Mouse (Mus musculus) frontal cortex, adult (tissue): ENCODE measurements around the gene Ngdn.
"Not testable (repeated sequence)": the region's sequence is repeated elsewhere in the genome, so short reads cannot be mapped to it uniquely, and the experiment has no call there.

Experiments
- ATAC-seq: cut with Nextera tagmentation; 2 replicates; pipeline ENCODE4 v1.9.2; 2017; ENCODE audit warnings: mild to moderate bottlenecking, moderate library complexity, mixed read lengths; ENCODE audit not compliant: low TSS enrichment

Gene Ngdn

DNA sequence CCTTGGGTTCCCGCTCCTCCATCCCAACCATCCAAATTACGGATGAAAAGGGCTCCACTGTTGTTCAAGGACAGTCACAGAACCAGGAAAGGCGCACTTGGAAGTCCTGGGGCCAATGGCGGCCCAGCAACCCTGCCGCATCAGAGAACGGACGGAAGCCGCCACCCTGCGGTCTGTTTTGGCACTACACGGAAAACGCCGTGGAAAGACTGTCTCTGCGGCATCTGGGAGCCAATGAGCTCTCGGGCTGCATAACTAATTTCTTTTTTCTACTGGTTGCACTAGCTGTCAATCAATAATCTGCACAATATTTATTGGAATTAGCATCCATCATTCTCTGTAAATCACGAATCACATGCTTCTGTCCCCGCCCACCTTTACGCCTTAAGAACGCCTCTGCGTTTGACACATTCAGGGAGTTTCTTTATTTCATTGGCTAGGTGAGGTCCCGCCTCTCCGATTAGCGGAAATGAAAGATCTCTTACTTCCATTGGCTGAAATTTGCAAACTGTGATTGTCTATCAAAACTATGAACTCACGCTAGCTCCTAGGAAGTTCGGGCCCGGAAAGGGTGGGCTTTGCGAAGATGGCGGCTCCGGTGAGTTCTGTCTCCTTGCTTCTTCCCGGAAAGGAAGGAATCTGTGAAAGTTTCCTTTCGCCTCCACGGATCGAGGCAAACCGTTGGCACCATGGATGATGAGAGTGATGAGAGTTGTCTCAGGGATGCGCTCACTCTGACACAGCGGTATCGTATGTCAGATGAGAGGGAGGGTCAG lies at the start of gene Ngdn:
Gene Ngdn (plus strand): TSS at position 464 of the 776 bp plus-strand sequence.
- ATAC-seq: peak; percentile 89

DNA sequence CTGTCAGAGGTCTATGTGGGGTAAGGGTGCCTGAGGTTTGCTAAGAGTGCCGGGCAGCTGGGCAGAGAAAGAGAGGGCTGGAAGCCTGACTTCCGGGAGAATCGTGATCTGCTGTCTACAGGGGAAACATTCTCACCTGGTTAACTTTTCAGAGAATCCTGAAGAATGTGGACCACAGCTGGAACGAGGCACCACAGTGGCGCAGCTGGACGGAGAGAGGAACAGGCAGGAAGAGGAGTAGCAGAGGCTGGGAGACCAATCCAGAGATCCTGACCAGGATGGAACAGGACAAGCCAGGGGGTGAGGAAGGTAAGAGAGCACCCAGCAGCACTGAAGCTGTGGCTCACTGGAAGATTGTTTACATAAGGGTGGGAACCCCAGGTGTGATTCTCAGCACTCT lies 49.6 kb upstream of the Ngdn start:
- ATAC-seq: no peak

DNA sequence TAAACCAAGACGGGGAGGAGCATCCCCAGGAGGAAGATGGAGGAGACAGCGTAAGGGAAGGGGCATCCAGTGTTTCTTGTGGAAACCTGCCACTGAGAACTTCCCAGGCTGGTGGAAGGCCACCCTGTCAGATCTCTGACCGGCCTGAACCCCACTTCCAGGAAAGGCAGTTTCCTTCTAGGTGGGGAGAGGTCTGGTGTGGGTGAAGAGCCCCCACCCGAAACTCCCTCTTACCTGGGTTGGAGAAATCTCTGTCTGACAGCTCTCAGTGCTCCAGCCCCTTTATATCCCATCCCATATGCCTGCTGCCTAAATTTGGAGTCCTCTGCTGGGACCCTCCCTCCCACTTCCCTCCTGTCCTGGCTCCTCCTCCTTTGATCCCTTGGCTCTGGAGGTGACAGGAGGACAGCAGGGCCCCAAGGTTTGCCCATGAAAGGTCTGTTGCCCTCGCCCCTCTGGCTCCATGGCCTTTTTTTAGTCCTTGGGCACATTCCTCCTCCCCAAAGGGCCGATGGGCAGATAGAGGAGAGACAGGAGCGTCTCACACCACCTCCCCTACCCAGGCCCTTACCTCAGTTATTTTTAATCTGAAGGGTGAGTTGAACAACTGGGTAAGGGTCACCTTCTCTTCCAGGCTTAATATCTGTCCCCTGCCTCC lies 48.8 kb upstream of the Ngdn start, which contains the start of gene Myh6:
Gene Myh6 (minus strand): TSS at position 608 of the 658 bp plus-strand sequence.
- ATAC-seq: no peak

DNA sequence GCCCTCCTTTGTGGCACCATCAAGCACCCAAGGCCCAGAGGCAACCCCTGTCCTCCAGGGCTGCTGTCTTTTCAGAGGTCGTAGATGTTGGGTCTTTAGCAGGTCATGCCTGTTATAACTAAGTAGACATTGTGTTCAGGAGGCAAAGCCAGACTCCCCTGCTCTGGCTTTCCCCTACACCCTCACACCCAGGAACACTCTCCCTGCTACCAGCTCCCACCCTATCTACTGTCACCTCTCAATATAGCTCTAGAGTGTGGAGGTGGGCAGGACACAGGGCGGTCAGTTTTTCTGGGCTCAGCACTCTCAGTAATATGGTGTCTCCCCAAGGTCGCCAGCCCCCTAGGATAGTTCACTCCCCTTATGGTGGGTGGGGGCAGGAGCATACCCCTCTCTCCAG lies 47.4 kb upstream of the Ngdn start:
- ATAC-seq: no peak

DNA sequence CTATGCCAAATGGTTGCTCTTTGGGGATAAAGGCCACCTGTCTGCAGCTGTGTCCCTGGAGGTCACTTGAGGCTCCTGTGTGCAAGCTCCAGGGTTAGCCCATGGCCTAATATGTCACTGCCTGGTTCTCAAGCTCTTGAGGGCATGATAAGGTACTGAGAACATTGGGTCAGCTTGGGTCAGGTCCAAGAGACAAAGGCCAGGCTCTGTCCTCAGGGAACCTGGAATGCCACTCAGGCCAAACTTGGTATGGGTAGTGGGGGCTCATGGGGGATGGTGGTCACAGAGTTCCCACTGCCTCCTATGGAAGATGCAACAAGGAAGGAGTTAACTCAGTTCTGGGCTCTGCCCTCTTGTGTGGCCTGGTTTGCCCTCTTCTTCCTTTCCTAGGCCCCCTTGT lies 46.9 kb upstream of the Ngdn start:
- no peak for ATAC-seq

DNA sequence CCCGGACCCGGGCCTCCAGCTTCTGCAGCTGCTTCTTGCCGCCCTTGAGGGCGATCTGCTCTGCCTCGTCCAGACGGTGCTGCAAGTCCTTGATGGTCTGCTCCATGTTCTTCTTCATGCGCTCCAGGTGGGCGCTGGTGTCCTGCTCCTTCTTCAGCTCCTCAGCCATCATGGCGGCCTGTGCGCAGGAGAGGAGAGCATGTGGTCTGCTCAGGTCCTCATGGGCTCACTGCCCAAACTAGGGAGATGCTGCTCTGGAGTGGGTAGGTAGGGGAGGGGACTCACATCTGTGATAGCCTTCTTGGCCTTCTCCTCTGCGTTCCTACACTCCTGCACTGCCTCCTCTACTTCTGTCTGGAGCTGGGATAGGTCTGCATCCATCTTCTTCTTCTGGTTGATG lies 42.5 kb upstream of the Ngdn start:
- not testable (repeated sequence) for ATAC-seq

DNA sequence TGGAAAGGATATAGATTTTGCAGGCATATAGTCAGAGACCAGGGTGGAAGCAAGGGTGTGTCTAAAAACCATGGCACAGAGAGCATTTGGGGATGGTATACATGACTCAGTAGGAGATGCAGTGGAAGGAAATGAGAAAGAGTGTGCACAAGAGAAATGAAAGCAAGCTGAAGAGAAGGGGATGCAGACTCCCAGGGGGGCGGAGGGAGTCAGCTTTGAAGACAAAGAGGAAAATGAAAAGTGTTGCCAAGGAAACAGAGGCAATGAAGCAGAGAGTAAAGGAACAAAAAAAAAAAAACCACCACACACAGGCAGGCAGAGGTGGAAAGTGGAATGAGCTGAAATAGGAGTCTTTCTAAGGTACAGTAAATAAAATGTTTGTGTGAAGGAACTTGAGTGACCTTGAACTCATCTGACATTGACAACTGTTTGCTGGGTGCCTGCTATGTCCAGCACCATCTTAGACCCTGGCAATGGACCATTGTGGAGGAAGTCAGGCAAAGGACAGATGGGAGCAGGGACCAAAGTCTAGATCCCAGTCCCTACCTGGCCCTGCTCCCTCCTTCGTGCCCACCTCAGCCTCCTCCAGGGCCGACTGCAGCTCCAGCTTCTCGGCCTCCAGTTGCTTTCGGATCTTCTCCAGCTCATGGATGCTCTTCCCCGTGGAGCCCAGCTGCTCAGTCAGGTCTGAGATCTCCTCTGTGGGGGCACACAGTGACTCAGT lies 41.0 kb upstream of the Ngdn start:
- peak; percentile 67 for ATAC-seq

DNA sequence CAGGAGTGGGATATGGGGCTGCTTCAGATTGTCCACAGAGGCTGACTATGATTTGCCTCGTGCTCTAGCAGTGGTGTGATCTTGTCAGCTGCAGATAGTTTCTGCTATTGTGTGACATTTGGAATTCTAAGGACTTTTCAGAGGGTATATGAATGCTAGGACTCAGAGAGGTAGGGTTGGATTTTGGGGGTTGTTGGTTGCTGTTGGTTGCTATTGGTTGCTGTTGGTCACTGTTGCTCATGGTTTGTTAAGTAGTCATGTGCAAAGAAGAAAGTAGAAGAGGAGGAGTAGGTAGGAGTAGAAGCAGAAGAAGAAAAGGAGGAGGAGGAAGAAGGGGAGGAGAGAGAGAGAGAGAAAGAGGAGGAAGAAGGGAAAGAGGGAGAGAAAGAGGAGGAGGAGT lies 38.6 kb upstream of the Ngdn start, which contains the start of gene Gm17428:
Gene Gm17428 (plus strand): TSS at position 301 of the 400 bp plus-strand sequence.
- no peak for ATAC-seq

DNA sequence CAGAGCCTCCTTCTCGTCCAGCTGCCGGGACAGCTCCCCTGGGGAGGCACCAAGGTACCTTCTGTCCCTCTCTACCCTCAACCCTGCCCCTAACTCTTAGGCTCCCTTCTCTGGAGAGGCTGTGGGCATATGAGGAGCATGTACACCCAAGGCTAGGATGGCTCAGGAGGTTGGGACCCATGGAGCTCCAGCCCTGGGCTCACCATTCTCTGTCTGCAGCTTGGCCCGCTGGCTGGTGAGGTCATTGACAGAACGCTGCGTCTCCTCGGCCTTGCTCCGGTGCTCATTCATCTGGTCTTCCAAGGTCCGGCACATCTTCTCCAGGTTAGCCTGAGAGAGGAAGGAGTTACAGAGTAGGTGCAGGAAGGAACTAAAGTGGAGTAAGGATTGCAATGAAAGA lies 36.6 kb upstream of the Ngdn start:
- ATAC-seq: no peak

DNA sequence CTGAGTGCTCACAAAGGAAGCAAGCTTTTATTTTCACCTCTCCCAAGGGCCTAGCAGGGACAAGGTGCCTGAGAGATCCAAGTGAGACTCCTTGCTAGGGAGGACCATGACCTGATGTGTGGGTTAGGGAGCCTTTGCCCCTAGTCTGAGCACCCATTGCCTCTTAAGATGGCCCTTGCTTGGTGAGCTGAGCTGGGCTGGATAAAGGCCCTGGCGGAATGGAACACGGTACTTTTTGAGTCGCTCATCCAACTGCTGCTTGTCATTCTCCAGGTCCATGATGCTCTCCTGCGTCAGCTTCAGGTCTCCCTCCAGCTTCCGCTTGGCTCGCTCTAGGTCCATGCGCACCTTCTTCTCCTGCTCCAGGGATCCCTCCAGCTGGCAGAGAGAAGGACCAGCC lies 33.3 kb upstream of the Ngdn start:
- ATAC-seq: no peak

DNA sequence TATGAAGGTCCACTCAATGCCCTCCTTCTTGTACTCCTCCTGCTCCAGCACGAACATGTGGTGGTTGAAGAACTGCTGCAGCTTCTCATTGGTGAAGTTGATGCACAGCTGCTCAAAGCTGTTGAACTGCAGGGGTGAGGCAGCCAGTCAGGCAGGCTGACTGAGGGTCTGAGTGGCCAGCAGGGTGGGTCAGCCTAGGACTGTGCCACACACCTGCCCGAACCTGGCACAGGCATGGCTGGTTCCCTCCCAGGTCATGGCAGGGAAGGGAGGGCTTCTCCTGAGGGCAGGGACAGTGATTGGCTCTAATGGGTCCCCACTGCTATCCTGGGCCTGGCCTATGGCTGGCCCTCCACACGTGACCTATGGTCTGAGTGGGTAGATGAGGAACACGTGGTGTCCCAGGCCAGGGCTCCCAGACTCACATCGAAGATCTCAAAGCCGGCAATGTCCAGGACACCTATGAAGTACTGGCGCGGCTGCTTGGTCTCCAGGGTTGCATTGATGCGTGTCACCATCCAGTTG lies 26.8 kb upstream of the Ngdn start:
- not testable (repeated sequence) for ATAC-seq

DNA sequence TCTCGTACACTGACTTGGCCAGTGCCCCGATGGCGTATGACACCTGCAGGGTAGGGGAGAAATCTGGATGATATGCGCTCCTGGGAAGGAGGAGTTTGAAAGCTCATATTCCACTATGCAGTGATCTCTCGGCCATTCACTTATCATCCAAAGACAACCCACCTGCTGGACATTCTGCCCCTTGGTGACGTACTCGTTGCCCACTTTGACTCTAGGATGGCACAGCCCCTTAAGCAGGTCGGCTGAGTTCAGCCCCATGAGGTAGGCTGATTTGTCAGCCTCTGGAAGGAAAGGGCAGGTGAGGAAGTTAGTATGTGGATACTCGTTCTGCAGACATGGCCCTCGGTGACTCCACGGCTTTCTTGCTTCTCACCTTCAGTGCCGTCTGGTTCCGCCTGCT lies 26.4 kb upstream of the Ngdn start:
- ATAC-seq: no peak

DNA sequence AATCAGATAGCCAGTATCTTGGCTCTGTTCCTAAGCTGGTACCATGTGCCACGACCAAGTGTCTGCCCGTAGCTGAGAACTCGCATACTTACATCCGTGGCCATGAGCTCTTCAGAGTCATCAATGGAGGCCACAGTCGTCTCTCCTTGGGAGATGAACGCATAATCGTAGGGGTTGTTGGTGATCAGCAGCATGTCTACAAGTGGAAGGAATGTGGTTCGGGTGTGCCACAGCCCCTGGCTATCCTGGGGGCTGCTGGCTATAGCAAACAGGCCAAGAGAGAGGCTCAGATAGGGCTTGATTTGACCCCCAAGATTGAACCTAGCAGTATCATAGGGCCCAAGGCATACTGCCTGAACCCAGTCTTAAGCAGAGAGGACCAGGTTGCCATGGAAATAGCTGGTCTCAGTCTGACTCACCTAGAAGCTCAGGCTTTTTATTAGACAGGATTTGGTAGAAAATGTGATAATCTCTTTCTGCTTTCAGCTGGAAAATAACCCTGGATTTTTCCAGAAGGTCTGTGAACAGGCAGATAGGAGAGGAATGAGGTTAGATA lies 25.3 kb upstream of the Ngdn start:
- no peak for ATAC-seq

DNA sequence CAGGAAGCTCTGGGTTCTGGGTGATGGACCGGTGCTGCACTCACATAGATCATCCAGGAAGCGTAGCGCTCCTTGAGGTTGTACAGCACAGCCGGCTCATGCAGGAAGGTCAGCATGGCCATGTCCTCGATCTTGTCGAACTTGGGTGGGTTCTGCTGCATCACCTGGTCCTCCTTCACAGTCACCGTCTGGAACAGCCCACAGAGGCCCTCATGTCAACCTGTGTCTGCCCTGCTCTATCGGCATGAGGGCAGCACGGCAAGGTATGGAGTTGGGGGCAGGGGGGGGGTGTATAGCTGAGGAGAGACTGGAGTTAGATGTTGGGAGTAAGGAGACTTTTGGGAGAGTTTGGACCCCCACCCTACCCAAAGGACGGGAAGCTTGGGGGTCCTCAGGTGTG lies 23.1 kb upstream of the Ngdn start:
- no peak for ATAC-seq

DNA sequence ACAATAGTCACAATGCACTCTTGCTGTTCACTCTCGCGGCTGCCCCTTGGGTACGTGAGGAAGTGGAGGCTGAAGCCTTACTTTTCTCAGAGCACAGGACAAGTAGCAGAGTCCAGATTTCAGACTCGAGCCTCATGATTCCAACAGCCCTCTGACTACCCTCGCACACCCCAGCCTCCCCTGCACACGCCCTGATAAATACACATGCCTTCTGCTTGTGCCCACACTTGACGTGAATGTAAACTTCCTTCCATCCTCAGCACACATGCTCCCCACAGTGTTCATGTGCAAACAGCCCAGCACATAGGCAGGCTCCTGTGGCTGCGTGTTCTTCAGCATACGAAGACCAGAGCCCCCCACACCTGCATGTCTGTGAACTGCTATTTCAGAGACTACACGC lies 21.6 kb upstream of the Ngdn start:
- no peak for ATAC-seq

DNA sequence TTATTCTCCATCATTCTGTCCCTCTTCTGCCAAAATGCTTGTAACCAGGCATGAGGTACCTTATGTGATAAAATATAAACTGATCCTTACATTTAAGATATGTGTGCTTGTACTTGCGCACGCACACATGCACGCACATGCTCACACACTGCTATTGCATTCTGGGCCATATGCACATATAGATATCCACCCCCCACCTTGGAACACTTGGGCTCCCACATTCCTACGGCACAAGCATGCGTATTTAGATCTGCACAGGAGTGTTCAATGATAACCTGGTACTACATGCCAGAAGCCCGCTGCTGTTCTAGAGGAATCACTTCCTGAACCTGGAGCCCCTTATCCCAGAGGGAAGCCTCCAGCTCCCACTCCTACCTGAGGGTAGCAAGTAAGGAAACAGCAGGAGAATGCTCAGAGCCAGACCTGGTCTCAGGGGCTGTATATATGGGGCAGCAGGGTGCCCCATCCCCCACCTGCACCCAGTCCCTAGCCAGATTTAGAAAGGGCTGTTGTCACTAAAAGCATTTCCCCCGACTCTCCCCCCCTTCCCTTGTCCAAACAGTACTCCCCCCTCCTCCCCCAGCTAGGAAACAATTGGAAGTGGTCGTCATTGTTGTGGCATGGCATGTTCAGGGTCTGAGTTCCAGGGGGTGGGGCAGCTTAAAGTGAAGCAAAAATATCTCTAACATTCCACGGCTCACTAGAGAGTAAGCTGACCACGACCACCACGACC lies 21.0 kb upstream of the Ngdn start, which contains the start of gene Myh7:
Gene Myh7 (minus strand): TSS at position 491 of the 733 bp plus-strand sequence.
- peak; percentile 50; the same call in 1 of the 2 replicates for ATAC-seq

DNA sequence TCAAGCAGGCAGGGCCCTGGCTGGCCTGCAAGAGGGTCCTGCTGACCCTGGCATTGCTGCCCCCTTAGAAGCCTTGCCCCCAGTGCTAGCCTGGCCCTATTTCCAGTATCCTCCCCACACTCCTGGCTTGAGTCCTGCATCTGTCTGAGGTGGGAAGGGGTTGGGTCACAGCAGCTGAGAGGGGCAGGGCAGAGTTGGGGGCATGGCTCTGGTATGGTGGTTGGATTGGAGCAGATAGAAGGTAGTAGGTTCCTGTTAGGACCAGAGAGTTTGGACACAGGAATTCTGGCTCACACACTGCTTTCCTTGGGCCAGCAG lies 20.4 kb upstream of the Ngdn start:
- no peak for ATAC-seq

DNA sequence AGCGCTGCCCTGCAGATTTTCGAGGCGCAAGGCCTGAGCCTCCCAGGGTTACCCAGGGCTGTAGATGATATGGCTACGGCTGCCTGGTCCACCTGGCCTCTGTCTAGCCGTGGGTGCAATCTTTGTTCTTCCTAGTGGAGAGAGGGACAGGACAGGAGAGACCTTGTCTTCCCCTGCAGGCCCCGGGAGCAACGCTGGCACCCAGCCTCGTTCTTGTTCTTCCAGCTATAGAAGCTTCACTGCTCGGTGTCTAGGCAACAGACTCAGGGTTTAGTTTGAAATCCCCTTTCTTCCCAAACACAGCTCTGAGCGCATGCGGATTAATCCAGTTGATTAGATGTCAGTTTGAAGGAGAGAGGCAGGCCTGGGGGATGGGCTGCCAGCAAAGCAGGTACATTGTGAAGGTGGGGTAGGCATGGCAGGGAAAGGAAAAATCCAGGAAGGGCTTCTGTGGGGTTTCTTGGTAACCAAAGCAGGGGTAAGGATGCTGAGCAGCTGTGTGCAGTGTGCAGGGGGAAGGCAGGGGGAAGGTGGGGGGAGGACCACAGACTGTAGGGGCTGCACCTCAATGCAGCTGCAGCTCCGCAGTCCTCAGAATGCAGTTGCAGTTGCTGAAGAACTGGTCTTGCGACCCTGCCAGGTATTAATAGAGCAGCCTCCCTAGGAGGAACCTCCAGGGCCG lies 19.7 kb upstream of the Ngdn start:
- peak; percentile 58 for ATAC-seq

DNA sequence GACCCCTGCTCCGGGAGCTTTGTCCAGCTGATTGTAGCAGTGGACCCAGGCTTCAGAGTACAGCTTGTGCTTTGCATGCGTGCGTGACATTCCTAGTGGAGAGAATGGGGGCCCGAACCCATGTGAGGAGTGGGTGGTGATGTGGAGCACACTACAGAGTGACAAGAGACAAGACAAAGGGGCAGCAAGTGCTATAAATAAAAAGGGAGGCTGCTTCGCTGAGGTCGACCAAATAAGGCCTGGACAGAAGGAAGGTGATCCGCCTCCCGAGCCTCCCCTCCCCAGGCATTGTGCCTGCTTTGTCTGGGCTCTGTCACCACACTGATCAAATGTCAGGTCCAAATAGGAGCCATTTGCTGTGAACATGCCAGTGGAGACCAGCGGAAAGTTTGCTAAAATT lies 18.5 kb upstream of the Ngdn start:
- ATAC-seq: no peak

DNA sequence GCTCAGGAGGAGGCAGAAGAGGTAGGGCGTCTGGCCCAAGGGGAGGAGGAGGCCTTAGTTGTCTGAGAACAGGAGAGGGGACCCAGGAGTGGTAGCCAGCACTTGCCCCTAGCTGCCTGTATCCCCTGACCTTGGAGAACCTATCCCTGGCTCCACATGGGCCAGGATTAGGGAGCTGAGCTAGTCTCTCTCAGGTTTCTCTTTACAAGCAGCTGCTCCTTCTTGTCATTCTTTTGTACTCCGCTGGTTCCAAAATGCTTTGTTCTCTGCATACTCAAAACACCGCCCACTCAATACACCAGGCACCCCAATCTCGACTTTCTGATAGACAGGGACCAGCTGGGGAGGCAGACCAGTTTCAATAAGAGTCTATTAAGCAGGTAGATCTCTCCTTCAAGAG lies 18.0 kb upstream of the Ngdn start:
- ATAC-seq: no peak

DNA sequence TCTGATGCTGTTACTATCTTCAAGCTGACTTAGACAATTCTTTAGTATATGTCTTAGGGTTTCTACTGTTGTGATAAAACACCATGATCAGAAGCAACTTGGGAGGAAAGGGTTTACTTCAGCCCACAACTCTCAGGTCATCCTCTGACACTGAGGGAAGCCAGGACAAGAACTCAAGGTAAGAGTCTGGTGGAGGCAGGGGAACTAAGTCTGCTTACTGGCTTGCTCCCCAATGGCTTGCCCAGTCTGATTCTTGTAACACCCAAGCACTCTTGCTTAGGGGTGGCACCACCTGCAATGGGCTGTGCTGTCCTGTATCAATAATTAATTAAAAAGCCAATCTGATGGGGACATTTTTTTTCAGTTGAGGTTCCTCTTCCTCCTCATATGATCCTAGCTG lies 16.6 kb upstream of the Ngdn start:
- no peak for ATAC-seq
